ENCODE assay signal across 11 mouse cellular contexts in genomic region chr4:81763311-81764025, GRCm38 (mm10).
DNase-seq lines count a peak whose midpoint lies in the region; ATAC-seq lines count a peak whose summit lies in the region.
"Had no signal": no experiment of that assay in that cellular context is flagged by ENCODE, and none has a peak within 500 bp of the region (broad histone marks: within the 10 kb centered on the region; RNA-seq: fewer than 3 reads in every experiment).

No protein-coding gene starts in this region.

- no peak for DNase-seq in heart, postnatal 36 days
- DNase-seq in embryo, embryonic 10.5 days (ENCODE audit: low spot score) = peak; percentile 12
- peak; percentile 4 for DNase-seq in hindbrain, embryonic 11.5 days (ENCODE audit: low spot score)
- DNase-seq in midbrain, embryonic 14.5 days = peak; percentile 23
- no peak for DNase-seq in thymus, postnatal 10 days (ENCODE audit: low spot score in 2 of 2)
- no peak for DNase-seq in thymus, postnatal 4 days
- no peak for DNase-seq in gastrocnemius, postnatal 10 days
- DNase-seq: B cell, adult 2 months; cerebellum, adult 8-10 months had no signal

- intact Hi-C loops in heart, postnatal 36 days (cut with DNase I) = no loop called here

- H3K9ac ChIP-seq in heart, embryonic 11.5 days (ENCODE audit: low read depth, low read length) = peak overlapping the region; percentile 54; the same call in 1 of the 2 replicates
- no peak overlapping the region; the same call in 1 of the 2 replicates for H3K9ac ChIP-seq in hindbrain, embryonic 11.5 days (ENCODE audit: low read depth, low read length)
- no peak overlapping the region for H3K9ac ChIP-seq in midbrain, embryonic 14.5 days (replicated peaks; ENCODE audit: low read length)
- H3K9ac ChIP-seq: liver, embryonic 14.5 days had no signal

- H3K27me3 ChIP-seq in heart, embryonic 11.5 days (ENCODE audit: control insufficient read depth, insufficient read depth, low read length) = no peaks in the 10 kb centered on the region
- H3K27me3 ChIP-seq in hindbrain, embryonic 11.5 days (ENCODE audit: control insufficient read depth, insufficient read depth, low read length) = no peaks in the 10 kb centered on the region
- no peaks in the 10 kb centered on the region for H3K27me3 ChIP-seq in midbrain, embryonic 14.5 days (ENCODE audit: control insufficient read depth, insufficient read depth, low read length)

- H3K4me3 ChIP-seq in heart, embryonic 11.5 days (ENCODE audit: low read depth, low read length) = no peak overlapping the region
- H3K4me3 ChIP-seq in hindbrain, embryonic 11.5 days (ENCODE audit: low read depth, low read length) = no peak overlapping the region
- H3K4me3 ChIP-seq in midbrain, embryonic 14.5 days (replicated peaks; ENCODE audit: low read depth, low read length) = no peak overlapping the region

- 43% methylated on average over 10 of the region's 10 CpGs for WGBS in heart, embryonic 11.5 days (ENCODE audit: insufficient replicate concordance)
- WGBS in hindbrain, embryonic 11.5 days = 44% methylated on average over 10 of the region's 10 CpGs
- 31% methylated on average over 10 of the region's 10 CpGs for WGBS in midbrain, embryonic 14.5 days

- no peaks in the 10 kb centered on the region for H3K36me3 ChIP-seq in heart, embryonic 11.5 days (ENCODE audit: control insufficient read depth, insufficient read depth, low read length)
- H3K36me3 ChIP-seq in hindbrain, embryonic 11.5 days (ENCODE audit: control insufficient read depth, insufficient read depth, low read length) = no peaks in the 10 kb centered on the region
- H3K36me3 ChIP-seq in midbrain, embryonic 14.5 days (ENCODE audit: control insufficient read depth, insufficient read depth, low read length) = no peaks in the 10 kb centered on the region

- ATAC-seq in heart, embryonic 11.5 days (replicated peaks; ENCODE audit: insufficient number of reproducible peaks, low FRiP score, low TSS enrichment) = no peak
- no peak for ATAC-seq in hindbrain, embryonic 11.5 days (ENCODE audit: low FRiP score)
- ATAC-seq in midbrain, embryonic 14.5 days (ENCODE audit: low FRiP score, low TSS enrichment) = no peak

- peak overlapping the region; percentile 46 for H3K27ac ChIP-seq in heart, embryonic 11.5 days (ENCODE audit: low read depth, low read length)
- H3K27ac ChIP-seq in hindbrain, embryonic 11.5 days (ENCODE audit: low read depth, low read length) = no peak overlapping the region
- H3K27ac ChIP-seq in midbrain, embryonic 14.5 days (replicated peaks; ENCODE audit: low read depth, low read length) = peak overlapping the region; percentile 60
- H3K27ac ChIP-seq: liver, embryonic 14.5 days had no signal

- H3K4me2 ChIP-seq in heart, embryonic 11.5 days = no peak overlapping the region
- H3K4me2 ChIP-seq in hindbrain, embryonic 11.5 days (replicated peaks; ENCODE audit: low read depth, low read length) = no peak overlapping the region
- H3K4me2 ChIP-seq in midbrain, embryonic 14.5 days (ENCODE audit: low read length) = peak overlapping the region; percentile 28

- H3K9me3 ChIP-seq in heart, embryonic 11.5 days (replicated peaks; ENCODE audit: control insufficient read depth, low read length) = no peaks in the 10 kb centered on the region
- no peaks in the 10 kb centered on the region for H3K9me3 ChIP-seq in hindbrain, embryonic 11.5 days (ENCODE audit: control insufficient read depth, low read length)
- H3K9me3 ChIP-seq in midbrain, embryonic 14.5 days (ENCODE audit: control insufficient read depth, low read length) = no peaks in the 10 kb centered on the region

- H3K4me1 ChIP-seq in heart, embryonic 11.5 days (ENCODE audit: control insufficient read depth, insufficient read depth, low read length) = peaks cover 21% of the 10 kb centered on the region
- H3K4me1 ChIP-seq in hindbrain, embryonic 11.5 days (replicated peaks; ENCODE audit: control insufficient read depth, insufficient read depth, low read length) = peaks cover 2% of the 10 kb centered on the region; the same call in 1 of the 2 replicates
- H3K4me1 ChIP-seq in midbrain, embryonic 14.5 days (ENCODE audit: control insufficient read depth, insufficient read depth, low read length) = peaks cover 24% of the 10 kb centered on the region

Comparison
In these comparisons a context has a peak if more than half of its experiments do, and no peak if none do; other contexts are left out.
1. DNase-seq: peak in embryo, embryonic 10.5 days (single experiment), hindbrain, embryonic 11.5 days (single experiment) and midbrain, embryonic 14.5 days (single experiment); none in heart, postnatal 36 days (0 of 2), thymus, postnatal 10 days (0 of 2), thymus, postnatal 4 days (single experiment) and gastrocnemius, postnatal 10 days (single experiment).